Mouse (Mus musculus) adrenal gland (tissue): ENCODE measurements around the gene Tsc22d1.

ENCODE experiments used
- intact Hi-C: fragments of 180-260 bp; cut with DNase I; formaldehyde crosslinking; loops from one replicate; pipeline ENCODE4 v1.15.1; 2025

Tsc22d1 gene

DNA sequence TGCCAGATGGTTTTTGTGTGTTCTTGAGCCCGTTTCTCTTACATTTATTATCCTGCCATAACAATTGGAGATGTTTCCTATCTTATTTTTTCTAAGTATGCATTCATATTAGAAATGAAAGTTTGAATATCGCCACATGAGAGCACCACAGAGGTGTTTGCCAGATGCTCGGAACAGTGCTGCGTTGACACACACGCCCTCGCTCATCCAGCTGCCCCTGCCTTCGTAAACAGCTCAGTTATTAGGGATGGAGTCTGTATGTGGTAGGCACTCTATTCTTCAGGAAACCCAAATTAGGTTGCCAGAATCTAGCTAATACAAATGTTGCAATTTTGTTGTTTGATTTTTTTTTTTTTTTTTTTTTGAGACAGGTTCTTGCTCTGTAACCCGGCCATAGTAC is 18.1 kb downstream of the Tsc22d1 start:
- intact Hi-C loops, result no loop called here

DNA sequence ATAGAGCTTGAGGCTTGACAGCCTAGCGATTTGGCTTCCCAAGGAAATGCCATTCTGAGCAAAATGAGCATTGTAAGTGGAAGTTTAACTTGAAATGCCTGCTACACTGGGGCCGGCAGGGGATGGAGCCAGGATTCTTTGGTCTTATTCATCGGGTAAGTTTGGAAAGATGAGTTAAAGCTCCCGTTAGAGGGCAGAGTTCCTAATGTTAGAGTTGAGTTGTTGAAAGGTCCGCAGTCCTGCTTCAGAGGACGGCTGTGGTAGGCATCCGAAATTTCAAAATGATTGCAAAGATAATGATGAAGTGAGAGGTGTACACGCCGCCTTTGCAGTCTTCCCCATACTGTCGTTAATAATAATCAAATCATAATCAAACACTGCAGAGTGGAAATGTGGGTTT is 27.4 kb downstream of the Tsc22d1 start:
- intact Hi-C loops, result no loop called here

DNA sequence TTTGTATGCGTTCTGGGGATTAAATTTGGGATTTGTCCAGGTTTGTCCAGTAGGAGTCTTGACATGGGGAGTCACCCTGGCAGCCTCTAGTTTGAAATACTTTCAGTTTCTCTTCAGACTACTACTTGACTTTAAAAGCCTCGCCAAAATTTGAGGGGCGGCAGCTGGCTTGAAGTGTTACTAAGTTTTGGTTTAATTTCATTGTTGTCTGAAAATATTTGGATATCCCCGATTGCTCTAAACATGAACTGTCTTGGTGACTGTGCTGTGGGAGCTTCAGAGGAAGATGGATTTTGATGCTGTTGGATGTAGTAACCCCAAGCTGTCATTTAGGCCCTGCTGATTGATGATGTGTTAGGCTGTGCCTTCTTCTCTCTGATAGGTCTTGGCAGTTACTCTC is 34.2 kb downstream of the Tsc22d1 start:
- intact Hi-C loops, result no loop called here

DNA sequence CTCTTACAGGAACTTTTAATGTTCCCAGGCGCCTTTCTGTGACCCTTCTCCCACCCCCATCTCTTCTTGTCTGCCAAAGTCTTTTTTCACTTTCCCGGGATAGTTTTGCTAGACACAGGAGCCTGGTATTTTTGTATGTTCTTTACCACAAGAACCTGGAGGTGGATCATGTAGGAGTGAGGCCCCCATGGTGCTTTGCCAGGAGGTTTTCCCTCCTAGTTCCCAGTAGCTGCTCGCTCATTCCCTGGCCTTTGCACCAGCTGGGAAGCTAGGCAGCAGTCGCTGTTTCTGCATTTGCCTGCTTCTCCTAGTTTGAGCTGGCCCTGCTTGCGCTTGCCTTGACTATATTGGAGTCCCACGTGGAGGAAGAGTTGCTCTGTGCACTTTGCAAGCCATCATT is 36.2 kb downstream of the Tsc22d1 start:
- intact Hi-C loops, result no loop called here

DNA sequence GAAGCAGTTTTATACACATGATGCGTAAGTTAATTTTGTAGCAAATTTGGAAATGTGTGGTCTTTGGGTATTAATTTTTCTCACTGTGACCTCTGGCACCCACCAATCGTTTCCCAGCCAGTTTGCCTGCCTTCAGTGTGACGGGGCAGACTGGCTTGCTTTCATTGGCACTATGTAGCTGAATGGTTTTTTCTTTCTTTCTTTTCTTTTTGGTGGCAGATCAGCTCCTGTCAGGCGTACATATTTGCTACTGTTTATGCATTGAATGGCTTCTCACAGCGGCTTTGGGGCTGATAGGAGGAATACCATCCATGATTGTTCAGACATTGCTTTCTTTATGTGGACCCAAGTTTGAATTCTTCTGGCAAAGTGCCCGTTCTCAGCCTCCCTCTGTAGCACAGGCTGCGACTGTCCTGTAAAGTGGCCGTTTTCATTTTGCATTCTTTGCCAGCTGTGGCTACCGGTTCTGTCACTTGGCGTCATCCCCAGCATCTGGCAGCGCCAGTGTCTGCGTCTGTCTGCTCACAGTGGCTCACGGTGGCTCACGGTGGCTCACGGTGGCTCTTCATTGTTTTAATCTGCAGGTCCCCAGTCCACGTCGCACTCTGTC is 38.1 kb downstream of the Tsc22d1 start:
- intact Hi-C loops, result no loop called here

DNA sequence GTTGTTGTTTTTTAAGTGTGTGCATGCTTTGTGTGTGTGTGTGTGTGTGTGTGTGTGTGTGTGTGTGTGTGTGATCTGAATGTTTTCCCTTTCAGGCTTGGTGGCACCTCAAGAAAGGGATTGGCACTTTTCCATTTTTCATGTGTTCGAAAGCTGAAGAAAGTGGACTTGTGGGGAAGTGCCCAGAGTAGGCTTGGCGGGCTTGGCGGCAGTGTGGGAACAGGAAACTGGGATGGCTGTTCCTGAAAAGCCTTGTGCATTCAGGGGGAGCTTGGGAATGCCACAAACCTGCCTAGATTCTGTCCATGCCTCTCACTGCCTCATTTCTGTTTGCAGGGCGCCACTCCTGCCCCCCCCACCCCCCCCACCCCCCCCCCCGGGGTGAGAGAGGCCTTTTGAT is 39.9 kb downstream of the Tsc22d1 start:
- intact Hi-C loops, result no loop called here

DNA sequence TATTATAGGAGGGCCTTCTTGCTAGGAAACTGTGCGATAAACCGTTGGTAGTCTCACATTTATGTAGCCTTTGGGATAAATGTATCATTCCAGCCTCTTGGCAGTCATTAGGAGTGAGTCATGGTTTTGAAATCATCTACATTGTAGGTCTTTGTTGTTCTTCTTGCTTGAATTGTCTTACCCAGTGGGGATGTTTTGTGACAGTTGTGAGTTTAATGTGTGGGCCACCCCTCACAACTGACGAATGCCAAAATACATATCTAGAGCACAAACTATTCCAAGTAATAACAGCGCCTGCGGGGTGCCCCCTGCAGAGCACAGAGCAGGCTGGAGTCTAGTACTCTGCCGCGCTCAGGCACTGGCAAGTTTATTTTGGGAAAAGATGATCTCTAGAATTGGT is 40.4 kb downstream of the Tsc22d1 start:
- intact Hi-C loops, result no loop called here

DNA sequence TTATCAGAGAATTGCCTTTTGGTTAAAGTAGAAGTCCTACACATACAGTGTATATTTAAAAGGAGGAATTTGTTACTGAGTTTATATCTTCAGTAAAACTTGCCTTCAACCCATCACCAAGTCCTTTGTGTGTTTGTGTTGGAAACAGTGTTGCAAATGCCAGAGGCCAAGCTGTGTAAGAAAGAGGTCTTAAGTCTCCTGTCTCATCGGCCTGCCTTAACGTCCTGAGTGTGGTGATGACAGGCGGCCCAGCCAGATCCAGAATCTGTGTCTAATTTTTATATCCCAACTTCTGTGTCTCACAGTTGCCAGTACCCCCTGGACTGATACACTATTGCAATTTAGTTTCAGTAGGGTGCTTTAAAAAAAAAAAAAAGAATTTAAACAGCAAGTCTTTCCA is 42.9 kb downstream of the Tsc22d1 start:
- intact Hi-C loops, result no loop called here

DNA sequence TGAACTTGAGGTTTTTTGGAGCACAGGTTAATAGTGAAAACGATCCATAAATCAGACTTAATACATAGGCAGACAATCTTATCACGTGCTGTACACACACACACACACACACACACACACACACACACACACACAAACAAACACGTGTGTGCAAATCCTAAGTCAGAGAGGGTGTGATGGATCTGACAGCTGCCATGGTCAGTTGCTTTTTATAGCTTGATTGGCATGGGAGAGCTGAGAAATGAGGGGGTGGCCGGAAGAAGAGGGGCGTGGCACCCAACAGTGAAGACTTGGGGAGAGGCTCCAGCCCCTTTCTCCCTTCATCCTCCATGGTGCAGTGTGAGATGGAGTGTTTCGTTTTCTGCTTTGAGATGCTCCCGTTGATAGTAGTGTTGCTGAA is 45.4 kb downstream of the Tsc22d1 start:
- intact Hi-C loops, result no loop called here

DNA sequence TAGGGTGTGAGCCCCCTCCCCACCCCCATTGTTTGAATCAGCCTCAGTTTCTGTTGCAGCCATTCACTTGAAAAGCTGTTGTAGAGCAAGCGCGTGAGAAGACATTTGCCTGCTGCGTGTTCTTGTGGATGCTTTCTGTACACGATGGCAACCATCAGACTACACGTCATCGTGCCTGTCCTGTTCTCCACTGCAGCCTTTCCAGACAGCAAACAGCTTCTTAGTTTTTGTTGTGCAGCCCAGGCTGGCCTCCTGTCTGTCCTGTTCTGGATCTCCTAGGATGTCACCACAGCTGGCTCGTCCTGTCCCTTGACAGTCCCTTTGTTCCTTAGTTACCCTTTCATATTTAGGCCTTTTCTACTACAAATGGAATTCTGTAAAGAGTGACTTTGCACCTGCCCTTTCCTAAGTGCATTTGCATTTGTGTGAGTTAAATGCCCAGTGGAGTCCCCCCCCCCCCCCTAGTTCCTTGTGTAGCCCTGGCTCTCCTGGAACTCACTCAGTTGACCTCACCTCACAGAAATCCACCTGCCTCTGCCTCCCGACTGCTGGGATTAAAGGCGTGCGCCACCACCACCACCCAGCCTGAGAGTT is 46.5 kb downstream of the Tsc22d1 start:
- intact Hi-C loops, result no loop called here

DNA sequence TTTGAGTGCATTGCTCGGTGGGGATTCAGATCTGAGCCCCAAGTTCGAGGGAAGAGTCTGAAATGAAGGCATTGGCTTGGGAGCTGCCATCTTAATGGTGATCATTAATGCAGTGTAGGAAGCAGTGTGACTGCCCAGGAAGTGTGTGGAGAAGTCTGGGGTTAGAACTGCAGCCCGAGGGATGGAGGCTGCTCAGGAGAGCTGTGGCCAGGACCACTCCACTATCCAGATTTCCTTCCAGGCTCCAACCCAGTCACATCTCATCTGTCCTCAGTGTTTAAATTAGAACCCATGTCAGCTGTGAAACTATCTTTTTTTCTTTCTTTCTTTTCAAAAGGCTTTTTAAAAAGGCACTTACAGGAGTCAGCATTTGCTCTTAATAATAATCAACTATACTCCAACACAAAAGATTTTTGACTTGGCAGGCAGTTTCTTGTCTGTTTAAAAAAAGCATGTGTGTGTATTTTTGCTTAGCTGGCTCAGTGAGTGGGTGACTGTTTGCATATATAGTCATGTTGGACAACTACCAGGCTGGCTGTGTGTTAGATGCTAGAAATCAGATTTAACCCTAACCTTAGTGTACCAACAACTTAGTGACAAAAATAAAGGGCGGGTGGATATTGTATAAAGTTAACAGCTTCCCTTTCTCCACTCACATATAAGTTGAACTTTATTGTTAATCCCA is 48.8 kb downstream of the Tsc22d1 start:
- intact Hi-C loops, result no loop called here

DNA sequence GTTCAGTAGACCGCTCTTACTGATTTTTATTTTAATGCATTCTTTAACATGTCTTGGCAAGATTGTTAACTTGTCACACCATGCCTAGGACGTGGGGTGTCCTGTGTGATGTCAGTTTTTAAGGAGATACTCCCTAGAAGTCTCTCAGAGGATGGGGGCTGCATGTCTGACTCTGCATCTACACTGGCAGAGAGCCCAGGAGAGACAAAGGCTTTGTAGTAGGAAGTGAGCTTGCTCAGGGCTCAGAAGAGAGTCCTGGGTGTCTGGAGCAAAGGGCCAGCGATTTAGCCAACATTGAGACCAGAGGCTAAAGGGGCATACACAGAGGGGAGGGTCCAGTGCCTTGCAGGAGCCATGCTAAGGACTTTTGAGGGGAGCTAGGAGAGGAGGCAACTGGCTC is 50.2 kb downstream of the Tsc22d1 start:
- intact Hi-C loops, result no loop called here

DNA sequence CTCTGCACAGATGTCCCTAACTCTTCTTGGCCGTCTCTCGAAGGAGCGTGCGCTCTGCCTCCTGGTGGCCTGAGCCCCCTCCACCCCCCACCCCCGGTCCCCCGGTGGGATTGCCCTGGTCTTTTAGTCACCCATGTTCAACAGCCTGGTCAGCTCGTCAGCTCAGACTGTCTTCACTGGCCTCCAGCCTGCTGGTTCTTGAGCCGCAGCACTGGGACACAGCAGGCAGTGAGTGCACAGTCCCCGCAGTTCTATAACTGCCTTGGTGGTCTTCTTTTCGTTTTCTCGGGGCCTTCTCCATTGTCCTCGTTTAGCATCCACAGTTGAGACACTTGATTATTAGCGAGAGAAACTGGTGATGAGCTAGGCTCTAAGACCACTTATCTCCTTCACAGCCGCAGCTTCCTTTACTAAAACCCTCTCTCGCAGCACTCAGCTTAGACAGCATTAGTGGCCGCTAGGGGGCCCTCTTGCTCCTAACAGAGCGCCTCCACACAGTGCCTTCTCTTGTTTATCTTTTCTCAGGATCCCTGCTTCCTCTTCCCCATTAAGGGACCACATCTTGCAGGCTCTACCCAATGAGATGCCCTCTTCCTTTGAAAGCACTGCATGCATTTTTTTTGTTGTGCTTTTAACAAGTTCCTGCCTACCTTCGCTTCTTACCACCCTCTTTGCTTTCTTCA is 52.0 kb downstream of the Tsc22d1 start:
- intact Hi-C loops, result no loop called here

DNA sequence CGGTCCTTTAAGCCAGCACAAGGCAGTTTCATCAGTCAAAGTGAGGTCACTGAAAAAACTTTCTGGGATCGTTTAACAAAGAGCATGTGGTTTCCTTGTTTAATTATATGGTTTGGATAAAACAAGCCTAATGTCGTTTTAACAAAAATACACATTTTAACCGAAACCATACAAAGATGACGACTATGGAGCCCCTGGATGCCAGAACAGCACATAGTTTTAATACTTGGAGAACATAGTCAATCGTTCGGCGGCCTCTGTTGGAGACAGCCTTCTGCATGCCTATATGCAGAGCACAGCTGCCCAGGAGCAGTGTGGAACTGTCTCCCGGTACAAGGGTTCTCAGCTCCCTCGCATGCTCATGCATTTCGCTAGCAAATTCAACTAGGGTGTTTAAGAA is 53.2 kb downstream of the Tsc22d1 start:
- intact Hi-C loops, result no loop called here

DNA sequence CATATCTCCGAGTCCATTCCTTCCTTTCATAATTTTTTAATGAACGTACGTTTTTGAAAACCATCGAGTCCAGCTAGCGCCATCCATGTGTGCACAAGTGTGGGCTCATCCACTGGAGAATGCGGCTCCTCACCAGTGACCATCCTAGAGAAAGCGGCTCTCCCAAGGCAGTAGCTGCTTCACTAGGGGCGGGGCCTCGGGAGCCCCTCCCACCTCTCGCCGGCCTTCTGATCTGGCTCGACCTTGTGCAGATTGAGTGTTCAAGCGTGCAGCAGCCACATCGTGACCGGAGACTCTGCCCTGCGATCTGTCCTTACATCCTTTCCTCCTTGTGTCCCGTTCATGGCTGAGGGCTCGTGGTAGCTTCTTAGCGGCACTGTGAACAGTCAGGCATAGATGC is 56.5 kb downstream of the Tsc22d1 start:
- intact Hi-C loops, result loop anchor here (5.0 kb wide), 1 partner anchor 349 kb away; no protein-coding TSS in a partner anchor

DNA sequence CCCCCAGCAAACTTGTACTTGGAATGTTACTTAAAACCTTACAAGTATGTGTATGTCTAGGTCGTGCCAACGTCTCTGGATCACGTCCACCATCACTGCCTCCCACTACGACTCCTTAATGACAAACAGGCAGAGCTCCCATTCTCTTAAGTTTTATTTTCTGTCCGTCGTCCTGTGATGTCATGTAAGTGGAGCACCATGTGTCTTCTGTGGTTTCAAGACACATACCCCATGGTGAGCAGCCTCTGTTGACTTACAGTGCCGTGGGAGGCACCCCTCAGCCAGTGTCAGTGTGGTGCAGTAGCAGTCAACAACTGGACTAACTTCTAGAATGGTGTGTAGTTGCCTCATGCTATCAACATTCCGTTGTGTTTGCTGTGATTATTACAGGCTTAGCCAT is 57.7 kb downstream of the Tsc22d1 start:
- intact Hi-C loops, result loop anchor here (2.0 to 5.0 kb wide), 2 partner anchors 320 to 350 kb away; no protein-coding TSS in a partner anchor

DNA sequence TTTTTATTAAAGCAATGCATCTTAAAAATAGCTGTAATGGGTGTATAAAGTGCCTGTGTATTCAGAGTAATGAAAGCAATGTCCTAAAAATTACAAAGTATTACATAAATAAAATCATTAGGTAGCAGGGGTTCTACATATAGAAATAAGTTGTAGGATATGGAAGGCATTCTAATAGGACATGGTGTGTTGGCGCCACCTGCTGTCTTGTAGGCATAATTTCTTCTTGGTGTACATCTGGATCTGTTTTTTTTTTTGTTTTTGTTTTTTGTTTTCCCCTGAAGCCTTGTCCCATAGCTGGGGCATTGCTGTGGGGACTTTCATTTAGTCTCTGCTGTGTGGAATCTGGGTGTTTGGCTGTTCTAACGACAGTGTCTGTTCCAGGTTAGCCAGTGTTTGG is 58.6 kb downstream of the Tsc22d1 start:
- intact Hi-C loops, result loop anchor here (2.0 to 5.0 kb wide), 2 partner anchors 321 to 351 kb away; no protein-coding TSS in a partner anchor

DNA sequence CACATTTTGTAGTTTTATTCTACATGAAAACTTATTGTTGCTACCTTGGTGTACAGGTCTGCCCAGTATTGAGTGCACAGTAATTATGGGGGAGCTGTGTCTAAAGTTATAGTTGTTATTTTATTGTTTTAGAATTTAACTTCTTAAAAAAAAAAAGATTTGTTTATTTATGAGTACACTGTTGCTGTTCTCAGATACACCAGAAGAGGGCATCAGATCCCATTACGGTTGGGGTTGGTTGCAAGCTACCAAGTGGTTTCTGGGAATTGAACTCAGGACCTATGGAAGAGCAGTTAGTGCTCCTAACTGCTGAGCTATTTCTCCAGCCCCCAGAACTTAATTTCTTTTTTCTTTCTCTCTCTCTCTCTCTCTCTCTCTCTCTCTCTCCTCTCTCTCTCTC is 59.4 kb downstream of the Tsc22d1 start:
- intact Hi-C loops, result loop anchor here (5.0 kb wide), 1 partner anchor 352 kb away; no protein-coding TSS in a partner anchor

DNA sequence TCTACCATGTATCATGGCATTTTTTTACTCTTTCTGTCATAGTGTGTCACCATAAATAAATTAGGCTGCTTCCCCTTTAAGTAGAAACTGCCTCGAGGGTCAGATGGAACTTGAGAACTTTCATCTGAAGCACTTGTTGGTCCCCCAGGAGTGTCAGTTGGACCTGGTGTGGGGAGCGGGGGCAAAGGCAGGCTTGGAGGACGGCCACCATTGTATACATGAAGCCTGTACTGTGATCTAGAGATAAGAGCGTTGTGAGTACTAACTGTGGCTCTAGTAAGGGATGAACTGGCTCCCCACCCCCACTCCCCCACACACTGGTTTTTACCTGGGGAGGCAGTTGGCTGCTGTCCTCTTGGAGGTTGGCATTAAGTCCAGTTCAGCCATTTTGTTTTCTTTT is 62.0 kb downstream of the Tsc22d1 start:
- intact Hi-C loops, result no loop called here

DNA sequence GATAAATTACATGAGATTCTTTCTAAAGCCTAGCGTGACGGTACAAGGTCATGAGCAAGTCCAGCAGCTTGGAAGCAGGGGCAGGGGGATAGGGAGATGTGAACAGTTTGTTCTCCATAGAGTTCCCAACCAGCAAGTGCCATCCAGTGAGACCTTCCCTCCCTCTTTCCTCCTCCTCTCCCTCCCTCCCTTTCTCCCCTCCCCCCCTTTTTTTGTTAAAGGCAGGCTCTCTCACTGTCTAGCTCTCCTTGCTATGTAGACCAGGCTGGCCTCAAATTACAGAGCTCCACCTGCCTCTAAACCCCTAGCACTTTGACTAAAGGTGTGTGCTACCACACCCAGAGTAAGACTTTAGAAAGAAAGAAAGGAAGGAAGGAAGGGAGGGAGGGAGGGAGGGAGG is 63.3 kb downstream of the Tsc22d1 start:
- intact Hi-C loops, result no loop called here

DNA sequence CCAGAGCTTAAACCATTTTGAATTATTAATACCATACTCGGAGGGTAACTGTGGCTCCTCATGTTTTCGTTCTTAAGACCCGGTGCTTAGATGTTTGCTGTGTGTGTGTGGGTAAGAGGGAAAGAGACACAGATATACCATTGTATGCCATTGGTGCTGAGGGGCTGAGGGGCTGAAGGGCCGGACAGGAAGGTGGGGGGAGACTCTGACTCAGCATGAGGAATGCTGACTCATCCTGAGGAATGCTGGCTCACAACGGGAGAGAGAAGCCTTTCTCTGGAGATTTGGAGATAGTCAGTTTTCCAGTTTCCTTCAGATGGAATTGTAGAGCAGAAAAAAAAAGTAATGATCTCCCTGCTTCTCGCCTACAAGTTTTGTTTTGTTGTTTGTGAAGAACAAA is 63.9 kb downstream of the Tsc22d1 start:
- intact Hi-C loops, result no loop called here

DNA sequence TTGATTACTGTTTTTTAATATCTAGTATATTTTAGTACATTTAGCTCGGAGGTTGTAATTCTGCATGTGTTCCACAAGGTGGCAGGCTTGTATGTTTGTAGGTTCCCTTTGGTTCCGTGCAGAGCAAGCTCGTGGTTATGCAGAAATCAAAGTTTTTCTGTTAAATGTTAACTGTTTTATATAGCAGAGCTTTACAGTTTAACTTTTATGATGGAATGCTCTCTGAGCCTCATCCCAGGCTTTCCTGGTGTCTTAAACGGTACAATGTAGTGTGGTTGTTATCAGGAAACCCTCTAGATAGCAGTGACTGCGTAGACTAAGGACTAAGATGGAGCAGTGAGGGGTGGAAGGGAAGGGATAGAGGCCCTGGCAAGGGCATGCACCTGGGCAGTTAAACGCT is 65.1 kb downstream of the Tsc22d1 start:
- intact Hi-C loops, result loop anchor here (5.0 kb wide), 1 partner anchor 532 kb away; no protein-coding TSS in a partner anchor
